Mouse (Mus musculus) lung, postnatal 0 days (tissue): ENCODE results near the gene Slc9b2. TPM values are rescaled to one million over a fixed set of nuclear protein-coding genes. Genes with fewer than 3 reads are reported as not detected.

Experiments used
- ATAC-seq: fragments of 200-750 bp; cut with Nextera tagmentation; 2 replicates; pipeline ENCODE4 v1.8.0; 2017; ENCODE audit warnings: moderate library complexity
- DNase-seq: peaks from one replicate; pipeline ENCODE4 v3.0.0-alpha.2; 2016; ENCODE audit warnings: low spot score
- H3K27ac ChIP-seq: fragments of 300-500 bp; sonication (generic); 2 replicates; pipeline ENCODE4 v1.5.1; 2014; ENCODE audit warnings: antibody characterized with exemption, mild to moderate bottlenecking, low read length, mixed read lengths
- H3K27me3 ChIP-seq: fragments of 300-500 bp; sonication (generic); replicated peaks from 2 replicates; pipeline ENCODE4 v1.6.1; 2014; ENCODE audit warnings: low read length, mixed read lengths; ENCODE audit not compliant: insufficient read depth
- H3K36me3 ChIP-seq: fragments of 300-500 bp; sonication (generic); 2 replicates; pipeline ENCODE4 v1.6.1; 2014; ENCODE audit warnings: low read length, mixed read lengths; ENCODE audit not compliant: insufficient read depth
- H3K4me1 ChIP-seq: fragments of 300-500 bp; sonication (generic); 2 replicates; pipeline ENCODE4 v1.6.1; 2014; ENCODE audit warnings: antibody characterized with exemption, low read depth, low read length, mixed read lengths; ENCODE audit not compliant: insufficient read depth
- H3K4me2 ChIP-seq: fragments of 300-500 bp; sonication (generic); replicated peaks from 2 replicates; pipeline ENCODE4 v1.6.1; 2014; ENCODE audit warnings: low read depth, mild to moderate bottlenecking, low read length, moderate library complexity, mixed read lengths
- H3K4me3 ChIP-seq: fragments of 300-500 bp; sonication (generic); 2 replicates; pipeline ENCODE4 v1.5.1; 2014; ENCODE audit warnings: low read depth, low read length
- H3K9ac ChIP-seq: fragments of 300-500 bp; sonication (generic); replicated peaks from 2 replicates; pipeline ENCODE4 v1.6.1; 2014; ENCODE audit warnings: low read depth, mild to moderate bottlenecking
- H3K9me3 ChIP-seq: fragments of 300-500 bp; sonication (generic); 2 replicates; pipeline ENCODE4 v1.6.1; 2016; ENCODE audit warnings: low read length, mixed read lengths
- CTCF ChIP-seq: IDR thresholded peaks from 2 replicates; pipeline ENCODE4 v1.5.1; 2016; ENCODE audit warnings: antibody characterized with exemption, mild to moderate bottlenecking
- EP300 ChIP-seq: IDR thresholded peaks from 2 replicates; pipeline ENCODE4 v1.6.1; 2016; ENCODE audit warnings: antibody characterized with exemption, mild to moderate bottlenecking, control low read depth
- WGBS: fragments of 180-500 bp; shearing (Covaris S2); extraction: QIAGEN DNeasy Blood & Tissue Kit; methylation state at CpG from one replicate; pipeline ENCODE4 v1.1.7; 2014; 5-methylcytosine and 5-hydroxymethylcytosine counted together
- polyA plus RNA-seq: library from polyadenylated mRNA; unstranded; fragments of >200 nt; fragmentation: Nextera tagmentation; extraction: Ambion mirVana; gene quantifications from 2 replicates; pipeline ENCODE4 v1.2.1, GENCODE M21; 2015

The Slc9b2 gene
- polyA plus RNA-seq, 1 experiment from 2014 or later = 0.26 TPM

DNA sequence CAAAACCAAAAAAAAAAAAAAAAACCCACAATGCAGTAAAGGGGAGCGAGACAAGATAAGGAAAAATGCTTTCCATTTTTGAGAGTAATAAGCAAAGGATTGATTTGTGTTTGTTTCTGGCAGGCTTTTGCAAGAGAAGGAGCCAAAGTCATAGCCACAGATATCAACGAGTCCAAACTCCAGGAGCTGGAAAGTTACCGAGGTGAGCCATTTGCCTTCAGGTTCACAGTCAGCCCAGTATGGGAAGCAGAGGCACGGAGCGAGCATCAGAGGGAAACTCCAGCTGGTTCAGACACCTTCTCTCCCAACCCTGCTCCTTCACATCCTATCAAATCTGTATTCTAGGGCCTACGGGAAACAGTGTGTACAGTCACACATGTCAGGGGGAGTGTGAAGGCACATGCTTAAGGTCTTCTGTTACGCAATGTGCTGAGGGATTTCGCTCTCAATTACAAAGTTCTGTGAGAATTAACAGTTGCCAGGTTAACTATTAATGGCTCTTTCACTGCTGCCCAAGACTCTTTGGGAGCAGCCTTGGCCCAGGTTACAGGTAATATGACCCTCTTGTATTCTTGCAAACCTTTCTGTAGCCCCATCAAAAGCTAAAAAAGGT is 19.3 kb upstream of the Slc9b2 start:
- 59% methylated on average over 8 of the region's 8 CpGs for WGBS
- Histone ChIP-seq H3K4me3 (no peak overlapping the region), H3K36me3 (no peaks in the 10 kb centered on the region), H3K9ac (no peak overlapping the region), H3K27me3 (no peaks in the 10 kb centered on the region), H3K9me3 (no peaks in the 10 kb centered on the region), H3K4me1 (no peaks in the 10 kb centered on the region), H3K27ac (no peak overlapping the region), H3K4me2 (no peak overlapping the region)
- DNase-seq = peak; percentile 18
- TF ChIP-seq CTCF (no peak), EP300 (no peak)
- ATAC-seq = no peak

DNA sequence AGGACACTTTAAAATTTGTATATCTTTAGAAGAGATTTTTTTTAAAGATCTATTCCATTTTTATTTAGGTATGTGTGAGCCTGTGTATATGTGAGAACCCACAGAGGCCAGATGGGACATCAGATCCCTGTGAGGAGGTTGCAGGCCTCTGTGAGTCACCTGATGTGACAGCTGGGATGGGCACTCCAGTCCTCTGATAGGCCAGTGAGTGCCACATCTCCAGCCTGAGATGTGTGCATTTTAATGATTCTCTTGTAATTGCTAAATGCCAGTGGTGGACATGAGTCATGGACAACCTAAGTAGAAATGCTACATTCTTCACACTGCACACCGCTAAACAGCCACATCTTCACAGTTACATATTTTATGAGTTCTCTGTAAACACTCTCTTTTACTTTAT is 18.4 kb upstream of the Slc9b2 start:
- Histone ChIP-seq H3K4me3 (no peak overlapping the region), H3K9ac (no peak overlapping the region), H3K36me3 (no peaks in the 10 kb centered on the region), H3K4me1 (no peaks in the 10 kb centered on the region), H3K27me3 (no peaks in the 10 kb centered on the region), H3K27ac (no peak overlapping the region), H3K9me3 (no peaks in the 10 kb centered on the region), H3K4me2 (no peak overlapping the region)
- TF ChIP-seq CTCF (no peak), EP300 (no peak)
- 78% methylated on average over 1 of the region's 1 CpGs for WGBS
- no peak for ATAC-seq
- no peak for DNase-seq

DNA sequence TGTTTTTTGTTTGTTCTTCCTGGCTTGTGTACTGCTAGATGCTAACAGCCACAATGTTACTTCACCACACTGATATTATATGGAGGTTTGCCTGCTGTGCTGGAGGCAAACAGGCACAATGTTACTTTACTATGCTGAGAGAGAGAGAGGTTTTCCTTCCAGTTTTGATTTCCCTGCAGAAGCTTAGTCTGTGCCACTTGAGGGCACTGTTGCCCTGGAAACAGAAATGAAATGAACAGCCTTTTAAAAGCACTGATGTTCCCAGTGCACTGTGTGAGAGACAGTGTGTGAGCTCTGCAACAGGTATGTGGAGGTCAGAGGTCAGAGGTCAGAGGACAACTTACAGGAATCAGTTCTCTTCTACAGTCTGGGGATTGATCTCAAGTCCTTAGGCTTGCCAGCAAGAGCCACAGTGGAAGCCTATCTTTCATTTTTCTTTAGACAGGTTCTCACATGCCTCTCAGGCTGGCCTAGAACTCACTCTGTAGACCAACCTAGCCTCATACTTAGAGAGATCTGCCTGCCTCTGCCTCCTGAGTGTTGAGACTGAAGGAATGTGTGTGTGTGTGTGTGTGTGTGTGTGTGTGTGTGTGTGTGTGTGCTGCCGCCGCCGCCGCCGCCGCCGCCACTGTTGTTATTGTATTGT is 17.1 kb upstream of the Slc9b2 start:
- Histone ChIP-seq H3K4me3 (no peak overlapping the region), H3K9me3 (no peaks in the 10 kb centered on the region), H3K4me2 (no peak overlapping the region), H3K36me3 (no peaks in the 10 kb centered on the region), H3K27ac (no peak overlapping the region), H3K9ac (no peak overlapping the region), H3K4me1 (no peaks in the 10 kb centered on the region), H3K27me3 (no peaks in the 10 kb centered on the region)
- ATAC-seq (peak; percentile 61), DNase-seq (peak; percentile 81)
- TF ChIP-seq EP300 (no peak), CTCF (peak; percentile 84)
- WGBS = no CpG with 5 or more reads among the region's 7 CpGs

DNA sequence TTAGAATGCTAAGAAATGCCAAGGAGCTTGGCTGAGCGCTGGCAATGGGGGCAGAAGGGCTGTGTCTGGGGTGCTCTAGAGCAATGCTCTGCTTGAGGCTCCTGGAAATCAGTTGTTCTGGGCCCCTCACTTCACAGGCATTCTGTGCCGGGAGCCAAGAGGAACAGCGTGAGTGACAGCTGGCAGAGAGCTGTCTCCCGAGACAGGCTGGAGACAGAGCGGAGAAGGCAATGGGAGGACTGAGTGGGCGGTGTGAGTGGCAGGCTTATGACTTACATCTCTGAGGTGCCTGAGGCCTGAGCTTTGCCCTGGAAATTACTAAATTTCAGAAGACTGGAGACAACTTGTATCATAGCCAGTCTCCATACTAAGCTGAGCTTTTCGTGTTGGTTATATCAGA is 13.8 kb upstream of the Slc9b2 start:
- no peak overlapping the region for H3K4me2 ChIP-seq
- TF ChIP-seq CTCF = no peak
- no peak for TF ChIP-seq EP300
- H3K36me3 ChIP-seq = no peaks in the 10 kb centered on the region
- H3K27ac ChIP-seq = no peak overlapping the region
- no peaks in the 10 kb centered on the region for H3K4me1 ChIP-seq
- 40% methylated on average over 7 of the region's 7 CpGs for whole genome bisulfite sequencing
- ATAC-seq = no peak
- DNase-seq = no peak
- H3K9ac ChIP-seq = no peak overlapping the region
- no peaks in the 10 kb centered on the region for H3K27me3 ChIP-seq
- H3K4me3 ChIP-seq = no peak overlapping the region
- no peaks in the 10 kb centered on the region for H3K9me3 ChIP-seq

DNA sequence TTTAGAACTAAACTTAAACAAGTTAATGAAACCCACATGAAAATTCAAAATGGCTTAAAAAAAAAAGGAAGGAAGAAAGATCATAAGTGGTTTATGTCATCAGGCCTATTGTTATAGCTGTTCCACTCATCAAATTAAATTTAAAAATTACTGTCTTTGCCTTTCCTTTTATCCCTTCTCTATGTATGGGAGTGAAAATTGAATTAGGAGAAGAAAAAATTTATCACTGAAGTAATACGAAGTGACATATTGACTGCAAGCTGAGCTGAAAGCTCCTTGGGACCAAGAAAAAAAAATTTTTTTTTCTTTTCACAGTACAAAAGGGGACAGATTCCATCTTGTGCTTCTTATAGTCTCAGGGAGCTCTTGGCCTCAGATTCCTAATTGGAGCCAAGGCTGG is 11.9 kb upstream of the Slc9b2 start:
- TF ChIP-seq EP300 (no peak), CTCF (no peak)
- Histone ChIP-seq H3K4me2 (no peak overlapping the region), H3K4me1 (no peaks in the 10 kb centered on the region), H3K4me3 (no peak overlapping the region), H3K27ac (no peak overlapping the region), H3K9me3 (no peaks in the 10 kb centered on the region), H3K36me3 (no peaks in the 10 kb centered on the region), H3K27me3 (no peaks in the 10 kb centered on the region), H3K9ac (no peak overlapping the region)
- WGBS = 86% methylated on average over 1 of the region's 1 CpGs
- no peak for ATAC-seq
- DNase-seq = no peak

DNA sequence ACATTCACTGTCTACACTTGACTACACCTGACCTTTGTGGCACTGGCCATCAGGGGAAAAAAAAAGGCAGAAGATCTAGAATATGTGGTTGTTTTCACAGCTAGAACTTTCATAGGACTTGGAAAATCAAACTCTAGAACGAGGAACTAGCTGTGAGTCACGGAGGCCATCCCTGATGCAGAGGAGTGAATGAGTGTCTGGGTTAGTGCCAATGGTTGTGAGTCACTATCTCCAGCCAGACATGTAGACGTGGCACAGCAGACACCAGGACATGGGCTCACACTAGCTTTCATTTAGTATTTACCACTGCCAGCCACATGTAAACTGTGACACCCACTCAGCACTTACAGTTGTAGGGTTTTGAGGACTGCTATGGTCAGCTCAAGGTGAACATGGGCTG is 8.9 kb upstream of the Slc9b2 start:
- no peak overlapping the region for H3K27ac ChIP-seq
- no peaks in the 10 kb centered on the region for H3K27me3 ChIP-seq
- TF ChIP-seq CTCF (no peak), EP300 (no peak)
- 63% methylated on average over 3 of the region's 3 CpGs for WGBS
- no peaks in the 10 kb centered on the region for H3K9me3 ChIP-seq
- no peaks in the 10 kb centered on the region for H3K36me3 ChIP-seq
- no peak overlapping the region for H3K9ac ChIP-seq
- ATAC-seq = peak; percentile 57
- no peak overlapping the region for H3K4me2 ChIP-seq
- no peak overlapping the region for H3K4me3 ChIP-seq
- H3K4me1 ChIP-seq = no peaks in the 10 kb centered on the region
- peak; percentile 12 for DNase-seq
